Mouse (Mus musculus): ENCODE measurements at regions not wholly inside any gene's neighbourhood (a gene's known extent, or its start where the extent isn't known, plus 50 kb on each side); places are given as distances from the start of the nearest gene placed in this dataset.

DNA sequence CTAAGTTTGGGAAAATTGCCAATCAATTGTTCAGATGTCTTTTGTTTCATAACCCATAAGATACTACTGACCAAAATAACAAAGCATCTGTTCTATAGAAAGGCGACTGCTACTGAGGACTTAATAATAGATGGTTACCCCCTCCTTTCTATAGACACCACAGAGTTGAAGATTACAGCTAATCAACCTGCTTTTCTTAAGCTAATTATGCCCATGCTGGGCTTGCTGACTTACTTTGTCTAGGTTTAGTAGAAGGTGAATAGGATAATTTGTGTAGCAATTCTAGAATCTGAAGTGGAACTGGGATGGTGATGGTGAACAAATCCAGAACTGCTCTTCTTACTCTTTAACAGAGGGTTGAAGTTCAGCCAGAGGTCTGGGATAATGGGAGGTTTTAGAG, 53.8 kb upstream of the Tbx18 start:
- no peak overlapping the region for H3K4me2 ChIP-seq
- H3K4me1 ChIP-seq (replicated peaks), result no peaks in the 10 kb centered on the region
- H3K4me3 ChIP-seq (replicated peaks), result no peak overlapping the region
- H3K36me3 ChIP-seq (replicated peaks), result no peaks in the 10 kb centered on the region
- H3K27me3 ChIP-seq, result no peaks in the 10 kb centered on the region
- no peak for ATAC-seq (ENCODE audit: insufficient read depth)
- no peak overlapping the region for H3K27ac ChIP-seq (replicated peaks)
- WGBS (ENCODE audit: insufficient replicate concordance), result 44% methylated on average over 1 of the region's 1 CpGs
- no peaks in the 10 kb centered on the region for H3K9me3 ChIP-seq (replicated peaks)
- H3K9ac ChIP-seq, result no peak overlapping the region

DNA sequence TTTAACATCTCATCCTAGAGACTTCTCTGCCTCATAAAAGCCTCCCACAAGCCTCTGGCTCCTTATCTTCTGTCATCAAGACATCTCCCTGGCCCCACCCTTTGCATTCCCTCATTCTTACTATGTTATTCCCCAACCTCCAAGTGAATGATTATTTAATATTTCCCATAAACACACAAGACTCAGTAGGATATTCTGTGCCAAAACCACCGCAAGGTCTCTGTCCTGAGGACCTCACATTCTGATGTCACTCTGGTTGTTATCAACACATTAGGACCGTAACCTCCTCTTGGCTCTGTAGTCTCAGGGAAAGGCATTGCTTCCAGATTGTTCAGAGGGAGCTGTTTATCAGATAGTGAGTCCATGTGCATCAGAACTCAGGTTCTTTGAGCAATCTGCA, 80.7 kb upstream of the Tbx18 start:
- Histone ChIP-seq H3K9me3 (replicated peaks) (0 out of 2 replicates have a peak, but pooled peaks cover 2% of the 10 kb centered on the region), H3K9ac (no peak overlapping the region), H3K36me3 (replicated peaks) (no peaks in the 10 kb centered on the region), H3K4me3 (replicated peaks) (no peak overlapping the region), H3K27me3 (no peaks in the 10 kb centered on the region), H3K27ac (replicated peaks) (no peak overlapping the region), H3K4me2 (no peak overlapping the region), H3K4me1 (replicated peaks) (no peaks in the 10 kb centered on the region)
- 61% methylated on average over 2 of the region's 2 CpGs for WGBS (ENCODE audit: insufficient replicate concordance)
- ATAC-seq (ENCODE audit: insufficient read depth), result no peak

- H3K9ac ChIP-seq, result no peak overlapping the region
- no peak overlapping the region for H3K4me3 ChIP-seq (replicated peaks)
- no peaks in the 10 kb centered on the region for H3K9me3 ChIP-seq (replicated peaks)
- ATAC-seq (ENCODE audit: insufficient read depth), result no peak
- no peak overlapping the region for H3K4me2 ChIP-seq
- no peaks in the 10 kb centered on the region for H3K4me1 ChIP-seq (replicated peaks)
- 51% methylated on average over 5 of the region's 5 CpGs for WGBS (ENCODE audit: insufficient replicate concordance)
- H3K27me3 ChIP-seq, result no peaks in the 10 kb centered on the region
- no peaks in the 10 kb centered on the region for H3K36me3 ChIP-seq (replicated peaks)
- H3K27ac ChIP-seq (replicated peaks), result no peak overlapping the region
Measured at GRCm38 (mm10) chr9:87822276-87822675, 91.2 kb upstream of the Tbx18 start.

- H3K27me3 ChIP-seq, result no peaks in the 10 kb centered on the region
- H3K9me3 ChIP-seq (replicated peaks), result no peaks in the 10 kb centered on the region
- 49% methylated on average over 8 of the region's 8 CpGs for WGBS (ENCODE audit: insufficient replicate concordance)
- H3K4me1 ChIP-seq (replicated peaks), result no peaks in the 10 kb centered on the region
- H3K4me2 ChIP-seq, result no peak overlapping the region
- ATAC-seq (ENCODE audit: insufficient read depth), result no peak
- no peaks in the 10 kb centered on the region for H3K36me3 ChIP-seq (replicated peaks)
- no peak overlapping the region for H3K4me3 ChIP-seq (replicated peaks)
- H3K27ac ChIP-seq (replicated peaks), result no peak overlapping the region
- no peak overlapping the region for H3K9ac ChIP-seq
Measured at GRCm38 (mm10) chr9:87824691-87825230, 93.7 kb upstream of the Tbx18 start.

- Histone ChIP-seq H3K9me3 (replicated peaks) (no peaks in the 10 kb centered on the region), H3K4me2 (no peak overlapping the region), H3K9ac (no peak overlapping the region), H3K4me3 (replicated peaks) (no peak overlapping the region), H3K4me1 (replicated peaks) (no peaks in the 10 kb centered on the region), H3K36me3 (replicated peaks) (no peaks in the 10 kb centered on the region), H3K27ac (replicated peaks) (no peak overlapping the region), H3K27me3 (no peaks in the 10 kb centered on the region)
- 49% methylated on average over 6 of the region's 6 CpGs for WGBS (ENCODE audit: insufficient replicate concordance)
- no peak for ATAC-seq (ENCODE audit: insufficient read depth)
Measured at GRCm38 (mm10) chr9:87843898-87844297, 112.8 kb upstream of the Tbx18 start.

DNA sequence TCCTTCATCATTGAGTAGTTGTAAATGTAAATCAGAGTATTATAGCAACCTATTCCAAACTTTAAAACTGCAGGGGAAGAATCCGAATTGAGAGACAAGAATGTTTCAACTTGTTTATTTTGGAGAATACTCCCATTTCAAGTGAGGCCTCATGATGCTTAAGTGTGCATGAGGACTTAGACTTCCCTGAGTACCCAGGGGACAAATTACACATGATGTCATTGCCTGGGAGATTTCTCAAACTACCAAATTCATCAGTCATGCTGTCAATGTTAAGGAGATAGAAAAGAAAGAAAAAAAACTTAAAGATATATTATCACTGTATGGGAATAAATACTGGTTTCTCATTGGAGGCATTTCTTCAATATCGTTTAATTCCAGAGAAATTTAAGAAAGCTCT, 113.4 kb upstream of the Tbx18 start:
- Histone ChIP-seq H3K27ac (replicated peaks) (no peak overlapping the region), H3K9me3 (replicated peaks) (no peaks in the 10 kb centered on the region), H3K27me3 (no peaks in the 10 kb centered on the region), H3K36me3 (replicated peaks) (no peaks in the 10 kb centered on the region), H3K4me1 (replicated peaks) (no peaks in the 10 kb centered on the region), H3K4me3 (replicated peaks) (no peak overlapping the region), H3K9ac (no peak overlapping the region), H3K4me2 (no peak overlapping the region)
- no peak for ATAC-seq (ENCODE audit: insufficient read depth)
- WGBS (ENCODE audit: insufficient replicate concordance), result 53% methylated on average over 2 of the region's 2 CpGs

DNA sequence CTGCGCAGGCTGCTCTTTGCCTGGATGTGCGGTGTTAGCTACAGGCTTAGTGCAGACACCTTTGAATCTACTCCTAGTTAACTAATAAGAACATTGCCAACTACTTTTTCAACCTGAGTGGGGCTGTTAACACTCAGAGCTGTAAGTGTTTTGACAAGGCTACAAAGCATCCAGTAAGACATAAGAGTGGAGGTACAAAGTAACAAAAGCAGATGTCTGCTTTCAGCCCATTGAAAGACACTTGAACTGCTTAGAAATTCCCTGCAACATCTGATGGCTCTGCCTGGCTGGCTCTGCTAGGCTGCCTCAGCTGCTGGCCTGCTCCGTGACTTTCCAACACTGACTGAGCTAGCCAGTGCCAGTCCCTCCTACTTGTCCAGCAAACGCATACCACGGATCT, 117.8 kb upstream of the Tbx18 start:
- Histone ChIP-seq H3K36me3 (replicated peaks) (no peaks in the 10 kb centered on the region), H3K27ac (replicated peaks) (no peak overlapping the region), H3K27me3 (no peaks in the 10 kb centered on the region), H3K4me3 (replicated peaks) (no peak overlapping the region), H3K9me3 (replicated peaks) (no peaks in the 10 kb centered on the region), H3K9ac (no peak overlapping the region), H3K4me2 (no peak overlapping the region), H3K4me1 (replicated peaks) (no peaks in the 10 kb centered on the region)
- WGBS (ENCODE audit: insufficient replicate concordance), result 68% methylated on average over 5 of the region's 5 CpGs
- no peak for ATAC-seq (ENCODE audit: insufficient read depth)

DNA sequence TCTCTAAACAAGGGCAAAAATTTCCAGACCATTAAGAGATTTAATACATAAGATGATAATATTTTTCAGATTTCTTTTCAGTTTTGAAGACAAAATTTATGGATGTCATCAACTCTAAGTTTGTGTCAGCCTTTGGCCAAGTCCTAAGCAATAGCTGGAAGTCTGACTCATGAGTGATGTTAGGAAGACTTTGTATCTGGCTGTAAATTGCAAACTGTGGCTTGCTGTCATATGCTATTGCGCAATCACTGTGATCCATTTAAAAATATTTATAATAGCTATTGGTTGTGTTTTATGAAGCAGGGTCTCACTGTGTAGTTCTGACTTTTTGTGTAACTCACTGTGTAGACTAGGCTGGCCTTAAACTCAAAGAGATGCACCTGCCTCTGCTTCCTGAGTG, 119.1 kb upstream of the Tbx18 start:
- H3K36me3 ChIP-seq (replicated peaks), result no peaks in the 10 kb centered on the region
- no peak overlapping the region for H3K4me2 ChIP-seq
- H3K27ac ChIP-seq (replicated peaks), result no peak overlapping the region
- no peak for ATAC-seq (ENCODE audit: insufficient read depth)
- no peaks in the 10 kb centered on the region for H3K9me3 ChIP-seq (replicated peaks)
- 73% methylated on average over 1 of the region's 1 CpGs for WGBS (ENCODE audit: insufficient replicate concordance)
- no peaks in the 10 kb centered on the region for H3K27me3 ChIP-seq
- no peak overlapping the region for H3K4me3 ChIP-seq (replicated peaks)
- H3K9ac ChIP-seq, result no peak overlapping the region
- no peaks in the 10 kb centered on the region for H3K4me1 ChIP-seq (replicated peaks)

GRCm38 (mm10) chr9:87861588-87861987, 130.5 kb upstream of the Tbx18 start:
- Histone ChIP-seq H3K27me3 (no peaks in the 10 kb centered on the region), H3K27ac (replicated peaks) (no peak overlapping the region), H3K4me3 (replicated peaks) (no peak overlapping the region), H3K36me3 (replicated peaks) (no peaks in the 10 kb centered on the region), H3K4me2 (no peak overlapping the region), H3K9ac (no peak overlapping the region), H3K4me1 (replicated peaks) (no peaks in the 10 kb centered on the region), H3K9me3 (replicated peaks) (no peaks in the 10 kb centered on the region)
- no peak for ATAC-seq (ENCODE audit: insufficient read depth)
- 31% methylated on average over 1 of the region's 1 CpGs for WGBS (ENCODE audit: insufficient replicate concordance)

DNA sequence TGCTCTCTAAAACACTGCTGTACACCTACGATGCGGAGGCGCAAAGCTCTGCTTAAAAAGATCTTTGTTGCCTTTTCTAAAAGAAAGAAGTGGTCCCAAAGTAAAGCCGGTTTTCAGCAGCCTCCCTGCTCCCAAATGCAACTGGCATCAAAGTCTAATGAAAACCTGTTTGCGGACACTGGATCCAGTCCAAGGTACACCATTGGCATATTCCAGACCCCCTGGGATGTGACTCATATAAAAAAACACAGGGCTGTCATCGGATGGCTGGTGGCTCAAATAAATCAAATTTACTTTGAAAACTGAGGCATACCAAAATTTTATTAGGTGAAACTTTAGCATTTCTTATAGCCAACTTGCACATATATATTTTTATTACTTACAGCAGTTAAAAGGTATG, 134.2 kb upstream of the Tbx18 start:
- H3K4me3 ChIP-seq (replicated peaks), result no peak overlapping the region

DNA sequence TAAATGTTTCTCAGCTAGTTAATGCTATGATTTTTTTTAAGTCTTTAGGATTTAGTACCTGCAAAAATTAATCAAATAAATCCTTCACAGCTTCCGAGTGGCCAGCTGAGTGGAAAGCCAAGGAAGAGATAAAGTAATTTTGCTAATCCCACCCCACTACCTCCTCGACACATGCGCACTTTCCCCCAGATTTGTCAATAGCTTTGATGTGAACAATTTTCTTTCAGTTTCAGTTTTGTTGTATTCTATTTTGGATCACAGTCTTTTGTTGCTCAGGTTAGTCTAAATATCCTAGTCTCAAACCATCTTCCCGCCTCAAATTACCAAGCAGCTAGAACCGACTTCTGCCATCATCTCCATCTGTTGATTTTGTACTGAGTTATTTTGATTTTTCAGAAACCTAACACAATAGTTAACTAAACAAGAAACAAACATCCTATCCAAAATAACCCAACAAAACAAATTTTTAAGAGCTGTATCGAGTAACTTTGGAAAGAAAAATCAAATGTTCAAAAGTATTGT, 141.4 kb upstream of the Tbx18 start:
- no peaks in the 10 kb centered on the region for H3K36me3 ChIP-seq (replicated peaks)

More for the DNA sequence above, 134.2 kb upstream of the Tbx18 start:
- 76% methylated on average over 6 of the region's 6 CpGs for WGBS (ENCODE audit: insufficient replicate concordance)
- Histone ChIP-seq H3K27me3 (no peaks in the 10 kb centered on the region), H3K4me2 (no peak overlapping the region), H3K36me3 (replicated peaks) (no peaks in the 10 kb centered on the region), H3K4me1 (replicated peaks) (no peaks in the 10 kb centered on the region), H3K9ac (no peak overlapping the region), H3K27ac (replicated peaks) (no peak overlapping the region), H3K9me3 (replicated peaks) (no peaks in the 10 kb centered on the region)
- no peak for ATAC-seq (ENCODE audit: insufficient read depth)

GRCm38 (mm10) chr9:87882587-87882986, 151.5 kb upstream of the Tbx18 start:
- Histone ChIP-seq H3K4me1 (replicated peaks) (no peaks in the 10 kb centered on the region), H3K4me3 (replicated peaks) (no peak overlapping the region), H3K27me3 (no peaks in the 10 kb centered on the region), H3K4me2 (no peak overlapping the region), H3K9me3 (replicated peaks) (no peaks in the 10 kb centered on the region), H3K36me3 (replicated peaks) (no peaks in the 10 kb centered on the region), H3K27ac (replicated peaks) (no peak overlapping the region), H3K9ac (no peak overlapping the region)
- ATAC-seq (ENCODE audit: insufficient read depth), result no peak
- WGBS (ENCODE audit: insufficient replicate concordance), result 37% methylated on average over 1 of the region's 1 CpGs

More for the DNA sequence above, 141.4 kb upstream of the Tbx18 start:
- H3K4me3 ChIP-seq (replicated peaks), result no peak overlapping the region
- no peak for ATAC-seq (ENCODE audit: insufficient read depth)
- H3K4me2 ChIP-seq, result no peak overlapping the region
- WGBS (ENCODE audit: insufficient replicate concordance), result 68% methylated on average over 6 of the region's 6 CpGs
- H3K27me3 ChIP-seq, result no peaks in the 10 kb centered on the region
- no peak overlapping the region for H3K9ac ChIP-seq
- no peak overlapping the region for H3K27ac ChIP-seq (replicated peaks)
- H3K9me3 ChIP-seq (replicated peaks), result no peaks in the 10 kb centered on the region
- H3K4me1 ChIP-seq (replicated peaks), result no peaks in the 10 kb centered on the region

Data from liver, embryonic 15.5 days (tissue).